Mouse (Mus musculus) A20 (cell line): ENCODE results near the gene Fut1.
A peak's percentile ranks its signal among the peaks of the same experiment; 100 is the strongest.

ENCODE experiments used
- DNase-seq: peaks from one replicate; pipeline ENCODE4 v3.0.0-alpha.2; 2011; ENCODE audit warnings: low read depth, low spot score

Gene Fut1

DNA sequence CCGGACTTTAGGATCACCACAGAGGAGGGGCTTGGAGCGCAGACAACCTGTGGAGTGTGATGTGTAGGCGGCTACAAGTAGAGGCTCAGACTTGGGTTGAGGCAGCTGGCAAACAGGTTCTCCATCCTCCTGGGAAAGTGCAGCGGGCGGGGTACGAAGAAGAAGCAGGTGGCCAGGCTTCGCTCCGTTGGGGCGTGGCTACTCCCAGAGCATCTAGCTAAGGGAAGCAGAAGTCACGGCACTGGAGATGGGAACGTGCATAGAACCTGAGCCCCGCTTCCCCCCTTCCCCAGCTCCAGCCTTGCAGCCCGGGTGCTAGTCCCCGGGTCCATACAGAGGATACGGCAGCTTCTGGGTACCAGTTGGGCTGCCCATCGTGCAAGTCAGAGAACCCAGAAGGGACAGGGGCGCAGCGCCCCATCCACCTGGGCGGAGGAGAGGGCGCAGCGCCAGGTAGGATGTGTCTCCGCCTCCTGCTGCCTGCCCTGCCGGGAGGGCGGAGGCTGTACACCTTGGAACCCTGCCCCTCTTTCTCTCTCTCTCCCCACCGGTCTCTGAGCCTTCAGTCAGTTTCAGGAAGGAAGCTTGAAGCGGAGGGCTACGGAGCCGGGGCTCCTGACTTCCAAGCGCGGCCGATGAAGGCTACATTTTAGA lies at the start of gene Fut1:
Gene Fut1 (plus strand): TSS at position 248 of the 654 bp plus-strand sequence.
- DNase-seq: no peak

DNA sequence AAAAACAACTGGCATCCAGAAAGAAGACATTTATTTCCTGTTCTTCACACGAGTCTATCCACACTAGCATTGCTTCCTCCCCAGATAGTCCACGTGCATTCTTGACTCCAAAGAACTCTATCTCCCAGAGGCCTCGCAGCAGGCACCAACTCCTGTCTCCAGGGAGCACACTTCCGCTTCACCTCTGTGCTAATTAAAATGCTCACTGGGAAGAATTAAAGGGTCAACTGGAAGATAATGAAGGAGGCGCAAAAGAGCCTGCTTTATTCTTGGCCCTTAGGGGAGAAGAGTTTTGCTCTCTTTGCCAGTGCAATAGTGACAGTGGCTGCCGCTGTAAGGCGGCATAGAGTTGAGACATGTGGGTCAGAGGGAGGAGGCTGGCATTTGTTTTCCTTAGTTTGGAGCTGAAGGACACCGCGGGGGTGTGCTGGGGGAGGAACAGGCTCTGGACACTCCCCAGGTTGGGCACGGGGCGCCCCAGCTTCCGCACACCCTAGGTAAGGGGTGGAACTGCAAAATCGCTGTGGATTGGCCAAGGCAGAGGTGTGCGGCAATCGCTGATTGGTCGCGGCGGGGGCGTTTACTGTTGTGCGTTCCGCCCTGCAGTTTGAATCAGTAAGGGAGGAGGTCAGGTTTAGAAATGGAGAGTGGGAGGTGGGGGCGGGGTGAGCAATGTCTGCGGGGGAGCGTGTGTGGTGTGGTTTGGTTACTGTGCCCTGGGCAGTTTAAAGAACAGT lies 49.1 kb upstream of the Fut1 start:
- peak; percentile 96 for DNase-seq

- no peak for DNase-seq
Observed at GRCm38 (mm10) chr7:45568601-45569473, 48.3 kb upstream of the Fut1 start.

- DNase-seq: peak; percentile 90
Observed at GRCm38 (mm10) chr7:45570103-45570741, 46.9 kb upstream of the Fut1 start, which contains the start of gene Bcat2. TSS of gene Bcat2 (plus strand) at chr7:45570153.

DNA sequence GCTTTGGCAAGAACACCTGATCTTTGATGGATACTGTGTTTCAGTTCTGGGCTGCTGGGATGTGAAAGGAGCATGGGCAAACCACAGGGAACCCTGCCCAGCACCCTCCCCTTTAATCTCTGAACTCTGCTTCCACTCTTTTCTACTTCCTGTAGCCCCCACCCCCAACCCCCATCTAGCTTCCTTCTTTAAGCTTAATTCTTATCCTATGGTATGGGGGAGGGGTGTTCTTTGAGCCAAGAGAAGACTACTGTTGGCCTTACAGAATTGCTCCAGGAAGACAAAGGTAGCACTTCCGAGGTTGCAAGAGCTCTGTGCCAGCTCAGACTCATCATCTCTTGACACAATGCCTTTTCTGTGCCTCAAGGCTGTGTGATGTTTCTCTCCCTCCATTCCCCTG lies 45.1 kb upstream of the Fut1 start:
- no peak for DNase-seq

DNA sequence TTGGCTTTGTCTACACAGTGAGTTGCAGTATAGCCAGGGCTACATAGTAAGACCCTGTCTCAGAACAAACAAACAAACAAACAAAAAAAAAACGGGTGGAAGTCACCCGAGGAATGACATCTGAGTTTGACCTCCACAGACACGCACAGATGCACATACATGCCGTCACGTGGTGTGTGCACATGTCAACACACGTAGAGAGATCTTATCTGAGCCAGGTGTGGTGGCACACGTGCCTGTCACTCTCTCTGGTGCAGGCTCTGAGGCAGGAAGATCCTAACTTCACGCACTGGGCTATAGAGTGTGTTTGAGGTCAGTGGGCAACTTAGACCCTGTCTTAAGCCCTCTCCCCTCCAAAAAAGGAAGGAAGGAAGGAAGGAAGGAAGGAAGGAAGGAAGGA lies 43.1 kb upstream of the Fut1 start:
- DNase-seq: no peak

GRCm38 (mm10) chr7:45574472-45575379 lies 42.4 kb upstream of the Fut1 start:
- no peak for DNase-seq

DNA sequence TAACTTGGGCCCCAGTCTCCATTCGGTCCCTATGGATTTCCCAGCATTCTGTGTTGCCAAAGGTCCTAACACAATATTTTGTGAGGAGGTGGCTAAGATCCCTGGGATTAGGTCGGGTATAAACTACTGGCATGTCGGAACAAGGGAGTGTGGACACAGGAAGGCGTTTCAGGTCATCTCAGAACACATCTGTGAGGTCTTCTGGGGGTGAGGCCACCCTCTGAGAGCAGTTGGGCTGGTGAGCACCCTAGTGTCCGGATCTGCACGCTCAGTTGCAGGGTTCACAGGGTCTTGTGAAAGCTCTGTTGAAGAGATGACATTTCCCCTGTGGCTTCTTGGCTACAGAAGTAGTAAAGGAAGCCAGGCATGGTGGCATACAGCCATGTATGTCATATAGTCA lies 31.2 kb upstream of the Fut1 start:
- DNase-seq: no peak

DNA sequence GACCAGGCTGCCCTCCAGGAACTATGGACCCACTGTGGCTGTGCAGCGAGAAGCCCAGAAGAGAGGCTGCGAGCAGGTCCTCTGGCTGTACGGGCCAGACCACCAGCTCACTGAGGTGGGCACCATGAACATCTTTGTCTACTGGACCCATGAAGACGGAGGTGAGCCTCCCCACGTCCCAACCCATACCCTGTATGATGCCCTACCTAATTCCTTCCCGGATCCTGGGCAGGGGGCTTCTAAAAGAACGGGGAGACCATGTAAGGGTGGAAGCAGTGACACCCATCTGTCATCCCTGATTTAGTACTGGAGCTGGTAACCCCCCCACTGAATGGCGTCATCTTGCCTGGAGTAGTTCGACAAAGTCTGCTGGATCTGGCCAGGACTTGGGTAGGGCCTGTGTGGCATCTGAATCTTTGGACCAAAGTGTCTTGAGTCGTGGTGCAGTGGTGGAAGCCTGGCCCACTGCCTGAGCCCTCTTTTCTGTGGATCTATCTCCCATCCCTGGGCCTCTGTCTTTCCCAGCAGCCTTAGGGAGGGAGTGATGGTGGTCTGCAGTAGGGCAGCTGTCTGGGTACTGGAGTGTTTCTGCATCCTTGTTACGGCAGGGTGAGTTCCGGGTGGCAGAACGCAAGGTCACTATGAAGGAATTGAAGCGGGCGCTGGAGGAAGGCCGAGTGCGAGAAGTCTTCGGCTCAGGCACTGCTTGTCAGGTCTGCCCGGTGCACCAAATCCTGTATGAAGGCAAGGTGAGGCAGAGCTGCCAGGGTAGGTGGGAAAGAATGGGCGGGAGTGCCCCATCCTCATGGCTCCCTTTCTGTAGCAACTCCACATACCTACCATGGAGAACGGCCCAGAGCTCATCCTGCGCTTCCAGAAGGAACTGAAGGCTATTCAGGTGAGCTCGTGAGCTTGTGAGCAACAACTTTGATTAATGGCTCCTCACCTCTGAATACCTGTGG lies 29.2 kb upstream of the Fut1 start:
- no peak for DNase-seq

GRCm38 (mm10) chr7:45589173-45589572 lies 27.9 kb upstream of the Fut1 start:
- peak; percentile 92 for DNase-seq

DNA sequence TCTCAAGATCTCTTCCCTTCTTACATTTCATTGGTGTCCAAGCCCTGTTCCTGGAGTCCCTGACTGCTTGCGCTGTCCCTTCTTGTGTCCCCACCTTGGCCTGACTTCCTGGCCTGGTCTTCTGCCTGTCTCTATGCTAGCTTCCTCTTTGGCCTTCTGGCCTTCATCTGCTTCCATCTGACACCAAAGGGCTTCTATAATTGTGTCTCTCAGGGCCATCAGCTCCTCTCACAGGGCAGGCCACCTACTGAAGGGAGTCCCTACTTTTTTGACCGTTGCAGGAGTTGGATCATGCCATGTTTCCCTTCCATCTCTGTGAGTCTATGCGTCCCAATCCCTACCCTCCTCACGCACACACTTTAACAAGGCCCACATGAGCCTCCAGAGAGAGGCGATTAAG lies 27.2 kb upstream of the Fut1 start:
- peak; percentile 27 for DNase-seq

DNA sequence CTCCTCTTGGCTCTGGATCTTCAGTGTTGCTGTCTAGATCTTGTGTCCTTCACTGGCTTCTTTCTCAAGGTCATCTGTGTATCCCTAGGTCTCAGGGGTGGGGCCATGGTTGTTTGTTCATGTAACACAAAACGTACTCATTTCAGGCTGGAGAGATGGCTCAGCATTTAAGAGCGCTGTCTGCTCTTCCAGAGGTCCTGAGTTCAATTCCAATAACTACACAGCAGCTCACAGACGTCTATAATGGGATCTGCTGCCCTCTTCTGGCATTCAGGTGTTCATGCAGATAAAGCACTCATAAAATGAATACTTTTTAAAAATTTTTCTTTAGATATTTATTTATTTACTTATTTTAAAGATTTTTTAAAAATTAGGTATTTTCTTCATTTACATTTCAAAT lies 26.2 kb upstream of the Fut1 start:
- peak; percentile 61 for DNase-seq

DNA sequence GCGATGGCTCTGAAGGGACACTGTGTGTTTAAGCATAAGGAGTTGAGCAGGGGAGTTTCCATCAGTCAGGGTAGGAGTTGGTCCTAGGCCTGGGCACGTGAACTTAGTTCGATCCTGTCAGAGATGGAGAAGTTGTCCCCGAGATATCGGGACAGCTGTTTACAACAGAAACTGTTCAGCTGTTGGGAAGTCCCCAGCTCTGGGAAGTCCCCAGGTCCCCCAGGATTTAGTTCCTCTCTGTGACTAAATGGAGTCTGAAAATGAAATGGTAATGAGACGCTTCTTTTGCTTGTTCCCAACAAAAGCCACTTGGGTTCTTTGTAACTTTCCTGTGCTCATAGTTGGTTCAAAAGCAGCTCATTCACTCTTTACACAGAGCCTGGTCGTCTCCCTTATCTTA lies 25.2 kb upstream of the Fut1 start:
- DNase-seq: peak; percentile 83

DNA sequence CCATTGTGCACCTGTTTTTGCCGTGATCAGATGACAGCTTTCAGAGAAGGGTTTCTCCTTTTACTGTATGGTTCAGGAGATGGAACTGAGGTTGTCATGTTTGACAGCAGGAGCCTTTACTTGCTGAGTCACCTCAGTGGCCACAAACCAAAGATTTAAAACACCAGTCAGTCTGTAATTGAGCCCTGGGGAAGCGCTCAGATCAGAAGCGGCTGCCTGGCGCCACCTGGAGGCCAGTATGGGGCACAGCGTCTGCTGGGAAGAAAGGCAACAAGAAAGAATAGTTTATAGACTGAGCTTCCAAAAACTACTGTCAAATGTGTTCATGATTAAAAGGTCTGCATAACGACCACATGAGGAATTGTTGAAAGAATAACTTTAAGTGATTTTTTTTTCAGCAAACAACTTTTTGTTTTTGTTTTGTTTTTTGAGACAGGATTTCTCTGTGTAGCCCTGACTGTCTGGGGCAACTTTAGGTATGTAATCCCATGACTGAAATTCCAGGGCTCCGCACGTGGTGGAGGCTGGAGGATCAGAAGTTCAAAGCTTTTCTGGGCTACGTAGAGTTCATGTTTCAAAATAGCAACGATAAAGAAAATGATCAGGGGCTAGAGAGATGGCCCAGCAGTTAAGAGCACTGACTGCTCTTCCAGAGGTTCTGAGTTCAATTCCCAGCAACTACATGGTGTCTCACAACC lies 23.8 kb upstream of the Fut1 start:
- peak; percentile 89 for DNase-seq

DNA sequence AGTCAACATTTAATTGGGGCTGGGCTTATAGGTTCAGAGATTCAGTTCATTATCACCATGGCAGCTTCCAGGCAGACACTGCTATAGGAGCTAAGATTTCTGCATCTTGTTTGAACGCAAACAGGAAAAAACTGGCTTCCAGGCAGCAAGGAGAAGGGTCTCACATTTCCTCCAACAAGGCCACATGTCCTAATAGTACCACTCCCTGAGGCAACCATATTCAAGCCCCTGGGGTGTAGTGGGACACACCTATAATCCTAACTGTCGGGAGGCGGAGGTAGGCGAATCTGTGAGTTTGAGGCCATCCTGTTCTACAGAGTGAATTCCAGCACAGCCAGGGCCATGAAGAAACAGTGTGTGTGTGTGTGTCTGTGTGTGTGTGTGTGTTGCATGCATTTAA lies 21.9 kb upstream of the Fut1 start:
- no peak for DNase-seq

GRCm38 (mm10) chr7:45596107-45596506 lies 21.0 kb upstream of the Fut1 start:
- DNase-seq: no peak

DNA sequence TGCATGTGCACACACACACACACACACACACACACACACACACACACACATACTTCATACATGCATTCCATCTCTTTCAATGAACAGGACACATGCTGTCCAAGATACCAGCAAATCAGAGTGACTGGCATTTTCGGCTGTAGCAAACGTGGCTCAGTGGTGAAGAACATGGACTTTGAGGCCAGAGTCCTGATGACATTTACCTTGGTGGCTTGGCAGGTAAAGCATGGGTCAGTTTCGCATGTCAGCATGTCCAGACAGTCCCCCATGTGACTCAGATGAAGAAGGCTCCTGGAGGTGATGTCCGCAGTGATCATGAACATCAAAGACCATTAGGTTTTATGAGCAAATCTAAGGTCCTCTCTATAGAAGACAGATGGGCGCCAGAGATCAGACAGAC lies 20.1 kb upstream of the Fut1 start:
- no peak for DNase-seq

- no peak for DNase-seq
Observed at GRCm38 (mm10) chr7:45597527-45597926, 19.6 kb upstream of the Fut1 start.
